Mouse (Mus musculus): ENCODE data around the gene Ttc9. TPM values are rescaled to one million over a fixed set of nuclear protein-coding genes. Genes with fewer than 3 reads are reported as not detected.

Ttc9 gene
- polyA plus RNA-seq, 1 experiment from 2014 or later = 7.0 TPM

- H3K9ac ChIP-seq = no peak overlapping the region
- no peak overlapping the region for H3K27ac ChIP-seq
- H3K36me3 ChIP-seq = no peaks in the 10 kb centered on the region
- WGBS = 86% methylated on average over 7 of the region's 7 CpGs
- no peaks in the 10 kb centered on the region for H3K27me3 ChIP-seq (replicated peaks)
- no peaks in the 10 kb centered on the region for H3K9me3 ChIP-seq
- H3K4me1 ChIP-seq = 0 out of 2 replicates have a peak, but pooled peaks cover 10% of the 10 kb centered on the region
- H3K4me2 ChIP-seq (replicated peaks) = no peak overlapping the region
- no peak overlapping the region for H3K4me3 ChIP-seq
- ATAC-seq (ENCODE audit: low FRiP score, low read depth) = no peak
Observed at GRCm38 (mm10) chr12:81690751-81691150, 59.7 kb downstream of the Ttc9 start.

- no peak overlapping the region for H3K4me2 ChIP-seq (replicated peaks)
- H3K36me3 ChIP-seq = no peaks in the 10 kb centered on the region
- H3K4me1 ChIP-seq = 0 out of 2 replicates have a peak, but pooled peaks cover 5% of the 10 kb centered on the region
- H3K9me3 ChIP-seq = no peaks in the 10 kb centered on the region
- no peaks in the 10 kb centered on the region for H3K27me3 ChIP-seq (replicated peaks)
- no peak overlapping the region for H3K27ac ChIP-seq
- H3K9ac ChIP-seq = no peak overlapping the region
- WGBS = 54% methylated on average over 8 of the region's 8 CpGs
- no peak overlapping the region for H3K4me3 ChIP-seq
- no peak for ATAC-seq (ENCODE audit: low FRiP score, low read depth)
Observed at GRCm38 (mm10) chr12:81691177-81691730, 60.2 kb downstream of the Ttc9 start.

GRCm38 (mm10) chr12:81698011-81698410 lies 67.0 kb downstream of the Ttc9 start:
- Histone ChIP-seq H3K9ac (no peak overlapping the region), H3K27ac (no peak overlapping the region), H3K4me2 (replicated peaks) (no peak overlapping the region), H3K9me3 (no peaks in the 10 kb centered on the region), H3K36me3 (no peaks in the 10 kb centered on the region), H3K4me1 (no peaks in the 10 kb centered on the region), H3K4me3 (no peak overlapping the region), H3K27me3 (replicated peaks) (no peaks in the 10 kb centered on the region)
- no peak for ATAC-seq (ENCODE audit: low FRiP score, low read depth)
- WGBS = 65% methylated on average over 4 of the region's 4 CpGs

- WGBS = 15% methylated on average over 1 of the region's 1 CpGs
- no peak for ATAC-seq (ENCODE audit: low FRiP score, low read depth)
Observed at GRCm38 (mm10) chr12:81702903-81703302, 71.9 kb downstream of the Ttc9 start.

GRCm38 (mm10) chr12:81712618-81713017 lies 81.6 kb downstream of the Ttc9 start:
- Histone ChIP-seq H3K36me3 (no peaks in the 10 kb centered on the region), H3K27ac (no peak overlapping the region), H3K9ac (no peak overlapping the region), H3K27me3 (replicated peaks) (no peaks in the 10 kb centered on the region), H3K4me3 (no peak overlapping the region), H3K9me3 (peaks cover 9% of the 10 kb centered on the region; the same call in 1 of the 2 replicates), H3K4me2 (replicated peaks) (no peak overlapping the region), H3K4me1 (no peaks in the 10 kb centered on the region)
- no peak for ATAC-seq (ENCODE audit: low FRiP score, low read depth)
- WGBS = 97% methylated on average over 4 of the region's 4 CpGs

More at GRCm38 (mm10) chr12:81702903-81703302, 71.9 kb downstream of the Ttc9 start:
- Histone ChIP-seq H3K9me3 (0 out of 2 replicates have a peak, but pooled peaks cover 3% of the 10 kb centered on the region), H3K4me1 (no peaks in the 10 kb centered on the region), H3K27me3 (replicated peaks) (no peaks in the 10 kb centered on the region), H3K4me2 (replicated peaks) (no peak overlapping the region), H3K4me3 (no peak overlapping the region), H3K36me3 (no peaks in the 10 kb centered on the region), H3K27ac (no peak overlapping the region), H3K9ac (no peak overlapping the region)

Other genes starting within 250 kb of the Ttc9 start
- gene Adam4, start 209.3 kb upstream of the Ttc9 start, polyA plus RNA-seq (2016; fragmentation: Nextera tagmentation; extraction: Ambion mirVana) = 0.66 and 0.88 TPM in 2 replicates
- 131 and 135 TPM in 2 replicates for gene Cox16, start 146.1 kb upstream of the Ttc9 start, polyA plus RNA-seq (2016; fragmentation: Nextera tagmentation; extraction: Ambion mirVana)
- gene Gm20498, start 98.3 kb upstream of the Ttc9 start, polyA plus RNA-seq (2016; fragmentation: Nextera tagmentation; extraction: Ambion mirVana) = 30.5 and 30.9 TPM in 2 replicates
- gene Synj2bp, start 98.3 kb upstream of the Ttc9 start, polyA plus RNA-seq (2016; fragmentation: Nextera tagmentation; extraction: Ambion mirVana) = 35.4 and 36.2 TPM in 2 replicates
- 0.69 and 0.75 TPM in 2 replicates for gene Adam21, start 62.8 kb upstream of the Ttc9 start, polyA plus RNA-seq (2016; fragmentation: Nextera tagmentation; extraction: Ambion mirVana)
- 61.8 and 67.7 TPM in 2 replicates for gene Med6, start 36.2 kb upstream of the Ttc9 start, polyA plus RNA-seq (2016; fragmentation: Nextera tagmentation; extraction: Ambion mirVana)
- 7.8 and 7.9 TPM in 2 replicates for gene Map3k9, start 149.9 kb downstream of the Ttc9 start, polyA plus RNA-seq (2016; fragmentation: Nextera tagmentation; extraction: Ambion mirVana)
- 11.7 and 12.4 TPM in 2 replicates for gene Pcnx, start 228.8 kb downstream of the Ttc9 start, polyA plus RNA-seq (2016; fragmentation: Nextera tagmentation; extraction: Ambion mirVana)

All from neural tube, embryonic 12.5 days (tissue).